Mouse (Mus musculus): ENCODE results near the gene Slc51a.

- no peak for TF ChIP-seq CTCF (IDR thresholded peaks at IDR 0.05; ENCODE audit: low read depth)
- TF ChIP-seq EP300 (IDR thresholded peaks at IDR 0.05; ENCODE audit: low read depth), result no peak
Measured at GRCm38 (mm10) chr16:32523462-32524243, 36.0 kb upstream of the Slc51a start.
